Mouse (Mus musculus) embryonic facial prominence, embryonic 10.5 days (tissue): ENCODE measurements at regions not wholly inside any gene's neighbourhood (a gene's known extent, or its start where the extent isn't known, plus 50 kb on each side); places are given as distances from the start of the nearest gene placed in this dataset.
"Not testable (repeated sequence)": the region's sequence is repeated elsewhere in the genome, so short reads cannot be mapped to it uniquely, and the experiment has no call there.

Experiments used
- DNase-seq: peaks from one replicate; pipeline ENCODE4 v3.0.0-alpha.2; 2017; ENCODE audit warnings: low spot score
- H3K27ac ChIP-seq: fragments of 300-500 bp; sonication (generic); replicated peaks from 2 replicates; pipeline ENCODE4 v1.5.1; 2016; ENCODE audit warnings: mild to moderate bottlenecking
- H3K27me3 ChIP-seq: fragments of 300-500 bp; sonication (generic); replicated peaks from 2 replicates; pipeline ENCODE4 v1.6.1; 2016; ENCODE audit warnings: low read depth, mild to moderate bottlenecking; ENCODE audit not compliant: poor library complexity, severe bottlenecking
- H3K36me3 ChIP-seq: fragments of 300-500 bp; sonication (generic); replicated peaks from 2 replicates; pipeline ENCODE4 v1.6.1; 2016; ENCODE audit warnings: mild to moderate bottlenecking, moderate library complexity
- H3K4me1 ChIP-seq: fragments of 300-500 bp; sonication (generic); 2 replicates; pipeline ENCODE4 v1.6.1; 2016
- H3K4me3 ChIP-seq: fragments of 300-500 bp; sonication (generic); 2 replicates; pipeline ENCODE4 v1.5.1; 2016; ENCODE audit warnings: mild to moderate bottlenecking, moderate library complexity
- H3K9me3 ChIP-seq: fragments of 300-500 bp; sonication (generic); 2 replicates; pipeline ENCODE4 v1.6.1; 2016; ENCODE audit warnings: mild to moderate bottlenecking
- WGBS: fragments of 180-500 bp; shearing (Covaris S2); methylation state at CpG from one replicate; pipeline ENCODE4 v1.1.7; 2016; 5-methylcytosine and 5-hydroxymethylcytosine counted together

DNA sequence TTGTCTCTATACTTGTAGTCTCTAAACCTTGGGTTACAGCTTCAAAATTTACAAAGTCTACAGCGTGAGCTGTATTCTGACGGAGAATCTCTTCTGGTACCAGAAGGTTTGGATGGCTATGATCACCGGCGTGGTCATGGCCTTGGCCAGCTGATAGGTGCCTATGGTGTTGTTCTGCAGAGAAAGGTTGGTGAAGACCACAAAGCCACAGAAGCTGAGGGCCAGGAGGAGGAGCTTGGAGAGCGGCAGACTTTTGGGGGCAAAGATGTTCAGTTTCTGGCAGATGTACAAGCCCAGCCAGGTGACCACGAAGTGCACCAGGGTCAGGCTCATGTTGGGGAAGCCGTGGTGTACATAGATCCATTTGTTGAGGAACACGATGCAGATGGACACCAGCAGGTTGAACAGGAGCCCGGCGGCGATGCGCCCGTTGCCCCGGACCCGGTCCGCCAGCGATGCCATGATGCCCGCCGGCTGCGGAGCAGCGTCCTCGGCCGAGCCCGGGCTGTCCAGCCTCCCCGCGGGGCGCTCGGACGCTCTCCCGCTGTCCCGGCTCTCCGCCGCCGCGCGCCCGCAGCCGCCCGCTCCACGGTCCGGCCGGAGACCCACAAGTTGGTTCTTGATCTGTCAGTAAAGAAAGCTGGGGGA, 257.3 kb upstream of the Castor2 start:
- DNase-seq, H3K27ac ChIP-seq, H3K9me3 ChIP-seq, H3K36me3 ChIP-seq: not testable (repeated sequence)
- Histone ChIP-seq H3K4me1 (peaks cover 11% of the 10 kb centered on the region), H3K27me3 (peaks cover 22% of the 10 kb centered on the region), H3K4me3 (peak overlapping the region; percentile 35; the same call in 1 of the 2 replicates)
- WGBS: 56% methylated on average over 22 of the region's 42 CpGs

DNA sequence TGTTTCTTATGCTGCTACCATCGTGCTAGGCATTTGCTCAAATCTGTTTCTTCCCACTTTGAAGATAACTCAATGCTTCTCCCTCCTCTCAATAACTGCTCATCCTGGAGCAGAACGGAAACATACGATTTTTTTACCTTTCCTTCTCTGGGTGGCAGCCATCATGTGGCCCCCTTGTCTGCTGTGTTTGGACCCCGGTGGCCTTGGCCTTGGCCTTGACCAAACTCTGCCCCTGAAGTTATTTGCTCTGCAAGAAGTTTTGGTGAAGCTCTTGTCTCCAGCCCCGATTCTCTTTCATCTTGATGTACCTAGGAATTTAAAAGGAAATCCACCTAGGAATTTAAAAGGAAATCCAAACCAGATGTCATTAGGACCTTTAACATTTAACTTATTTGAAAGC, 261.2 kb upstream of the Castor2 start:
- no peak overlapping the region for H3K4me3 ChIP-seq
- WGBS: 56% methylated on average over 5 of the region's 5 CpGs
- H3K27me3 ChIP-seq: peaks cover 19% of the 10 kb centered on the region
- no peak overlapping the region for H3K27ac ChIP-seq
- H3K36me3 ChIP-seq: no peaks in the 10 kb centered on the region
- DNase-seq: peak; percentile 43
- H3K9me3 ChIP-seq: no peaks in the 10 kb centered on the region
- H3K4me1 ChIP-seq: peaks cover 11% of the 10 kb centered on the region

DNA sequence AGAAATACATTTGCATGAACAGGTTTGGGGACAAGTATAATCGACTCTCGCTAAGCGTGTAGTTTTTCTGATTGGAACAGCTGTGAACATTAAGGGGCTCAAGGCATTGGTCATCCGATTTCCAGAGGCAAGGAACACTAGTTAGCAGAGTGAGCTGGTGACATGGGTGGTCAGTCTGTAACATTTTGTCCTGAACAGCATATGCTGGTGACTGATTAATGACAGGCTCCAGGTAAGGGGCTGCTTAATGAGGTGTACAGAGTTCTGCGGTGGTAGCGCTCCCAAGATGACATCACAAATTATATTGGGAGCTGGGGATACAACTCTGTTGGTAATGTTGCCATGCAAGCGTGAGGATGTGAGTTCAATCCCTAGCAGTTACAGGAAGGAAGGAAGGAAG, 266.3 kb upstream of the Castor2 start:
- H3K4me3 ChIP-seq: no peak overlapping the region
- 0 out of 2 replicates have a peak, but pooled peaks cover 6% of the 10 kb centered on the region for H3K27me3 ChIP-seq
- 89% methylated on average over 7 of the region's 7 CpGs for WGBS
- no peaks in the 10 kb centered on the region for H3K36me3 ChIP-seq
- no peak overlapping the region for H3K27ac ChIP-seq
- DNase-seq: no peak
- peaks cover 6% of the 10 kb centered on the region for H3K4me1 ChIP-seq
- H3K9me3 ChIP-seq: no peaks in the 10 kb centered on the region

DNA sequence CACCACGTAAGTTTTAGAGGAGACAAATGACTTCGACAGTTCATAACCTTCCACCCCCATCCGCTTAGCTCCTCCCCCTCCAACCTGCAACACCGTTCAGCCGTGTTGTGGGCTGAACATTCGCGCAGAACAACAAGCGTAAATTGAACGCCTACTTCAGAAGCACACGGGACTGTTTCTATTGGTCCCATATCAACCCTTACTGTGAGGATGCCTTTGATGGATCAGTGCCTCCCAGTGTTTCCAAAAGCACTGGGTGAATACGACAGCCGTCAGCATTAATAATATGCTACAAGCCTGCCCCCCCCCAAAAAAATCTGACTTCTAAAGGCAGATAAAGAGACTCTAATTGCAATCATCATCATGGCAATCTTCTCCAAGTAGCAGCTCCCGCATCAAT, 271.3 kb upstream of the Castor2 start:
- Histone ChIP-seq H3K36me3 (no peaks in the 10 kb centered on the region), H3K27me3 (no peaks in the 10 kb centered on the region), H3K27ac (no peak overlapping the region), H3K9me3 (no peaks in the 10 kb centered on the region), H3K4me1 (0 out of 2 replicates have a peak, but pooled peaks cover 2% of the 10 kb centered on the region), H3K4me3 (no peak overlapping the region)
- 90% methylated on average over 13 of the region's 13 CpGs for WGBS
- no peak for DNase-seq

DNA sequence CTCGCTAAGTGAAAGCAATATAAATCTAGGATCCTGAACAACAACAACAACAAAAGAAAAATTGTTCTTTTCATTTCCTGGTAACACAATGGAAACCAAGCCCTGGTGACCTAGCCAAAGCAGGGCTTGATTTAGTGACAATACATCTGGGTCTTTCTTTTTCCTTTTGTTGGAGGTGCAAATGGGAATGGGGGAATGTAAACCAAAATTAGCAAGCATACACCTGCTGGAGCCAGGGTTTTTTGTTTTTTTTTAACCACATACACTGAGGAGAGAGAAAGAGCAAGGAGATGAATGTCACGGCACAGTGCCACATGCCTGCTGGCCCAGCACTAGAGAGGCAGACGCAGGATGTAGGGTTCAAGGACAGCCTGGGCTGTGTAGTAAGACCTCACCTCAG, 275.6 kb upstream of the Castor2 start:
- H3K9me3 ChIP-seq: no peaks in the 10 kb centered on the region
- H3K4me1 ChIP-seq: peaks cover 27% of the 10 kb centered on the region
- WGBS: 77% methylated on average over 3 of the region's 3 CpGs

DNA sequence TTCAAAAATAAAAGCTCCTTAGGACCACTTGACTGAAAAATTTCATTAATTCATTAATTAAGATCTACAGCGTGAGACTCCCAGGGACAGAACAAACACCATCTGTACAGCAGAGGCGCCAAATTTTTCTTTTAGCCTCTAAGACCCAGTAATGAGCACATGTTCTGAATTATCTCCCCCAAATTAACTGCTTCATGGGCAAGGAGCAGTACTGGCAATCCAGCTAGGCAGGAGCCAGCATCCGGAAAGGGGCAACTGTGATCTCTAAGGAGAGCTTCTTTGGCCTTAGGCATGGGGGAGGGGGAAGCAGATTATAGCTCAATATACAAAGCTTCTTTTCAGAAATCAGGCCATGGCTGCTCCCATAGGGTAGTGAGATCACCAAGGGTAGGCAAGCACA, 278.2 kb upstream of the Castor2 start:
- H3K4me3 ChIP-seq: no peak overlapping the region
- peaks cover 24% of the 10 kb centered on the region for H3K4me1 ChIP-seq
- H3K9me3 ChIP-seq: no peaks in the 10 kb centered on the region
- DNase-seq: peak; percentile 69
- no peaks in the 10 kb centered on the region for H3K27me3 ChIP-seq
- no peaks in the 10 kb centered on the region for H3K36me3 ChIP-seq
- WGBS: 30% methylated on average over 3 of the region's 3 CpGs
- peak overlapping the region; percentile 55; the same call in 1 of the 2 replicates for H3K27ac ChIP-seq

More for the DNA sequence above, 275.6 kb upstream of the Castor2 start:
- H3K4me3 ChIP-seq: no peak overlapping the region
- DNase-seq: no peak
- H3K36me3 ChIP-seq: no peaks in the 10 kb centered on the region
- no peak overlapping the region for H3K27ac ChIP-seq
- no peaks in the 10 kb centered on the region for H3K27me3 ChIP-seq

DNA sequence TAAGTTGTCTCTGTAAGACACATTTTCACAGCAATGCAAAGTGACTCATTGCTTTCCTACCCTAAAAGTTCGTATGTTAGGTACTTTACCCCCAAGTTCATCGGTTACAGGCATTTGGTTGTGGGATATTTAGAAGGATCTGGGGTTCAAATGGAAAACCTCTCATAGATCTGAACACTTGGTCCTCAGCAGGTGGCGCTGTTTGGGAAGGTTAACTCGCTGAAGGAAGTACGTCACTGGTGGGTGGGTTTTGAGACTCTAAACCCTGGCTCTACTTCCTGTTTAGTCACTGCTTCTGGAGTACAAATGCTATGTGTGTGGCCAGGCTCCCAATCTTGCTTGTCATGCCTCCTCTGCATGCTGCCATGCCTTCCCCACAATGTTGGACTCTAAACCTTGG, 284.0 kb upstream of the Castor2 start:
- H3K27me3 ChIP-seq: no peaks in the 10 kb centered on the region
- DNase-seq: peak; percentile 30
- 80% methylated on average over 5 of the region's 5 CpGs for whole genome bisulfite sequencing

DNA sequence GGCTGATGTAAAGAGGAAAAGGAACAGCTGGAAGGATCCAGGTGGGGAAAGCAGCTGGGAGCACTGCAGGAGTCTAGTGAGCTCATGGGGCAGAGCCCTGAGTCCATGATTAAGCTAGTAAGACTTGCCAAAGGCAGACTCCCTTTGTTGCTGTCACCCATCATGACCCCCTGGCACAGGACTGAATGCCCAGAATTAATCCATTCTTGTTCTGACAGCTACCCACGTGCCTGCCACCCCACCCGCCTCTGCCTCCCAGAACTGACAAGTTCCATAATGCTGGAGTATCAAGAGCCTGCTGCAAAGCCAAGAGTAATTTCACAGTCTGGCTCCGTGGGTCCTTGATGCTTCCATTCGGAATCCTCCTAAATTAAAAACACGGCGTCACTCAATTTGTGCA, 285.1 kb upstream of the Castor2 start:
- no peaks in the 10 kb centered on the region for H3K4me1 ChIP-seq
- no peak overlapping the region for H3K27ac ChIP-seq
- H3K4me3 ChIP-seq: no peak overlapping the region
- no peaks in the 10 kb centered on the region for H3K36me3 ChIP-seq
- H3K9me3 ChIP-seq: no peaks in the 10 kb centered on the region
- DNase-seq: no peak
- 64% methylated on average over 6 of the region's 6 CpGs for WGBS
- H3K27me3 ChIP-seq: no peaks in the 10 kb centered on the region

More for the DNA sequence above, 284.0 kb upstream of the Castor2 start:
- Histone ChIP-seq H3K9me3 (no peaks in the 10 kb centered on the region), H3K4me3 (no peak overlapping the region), H3K36me3 (no peaks in the 10 kb centered on the region), H3K27ac (no peak overlapping the region), H3K4me1 (no peaks in the 10 kb centered on the region)

DNA sequence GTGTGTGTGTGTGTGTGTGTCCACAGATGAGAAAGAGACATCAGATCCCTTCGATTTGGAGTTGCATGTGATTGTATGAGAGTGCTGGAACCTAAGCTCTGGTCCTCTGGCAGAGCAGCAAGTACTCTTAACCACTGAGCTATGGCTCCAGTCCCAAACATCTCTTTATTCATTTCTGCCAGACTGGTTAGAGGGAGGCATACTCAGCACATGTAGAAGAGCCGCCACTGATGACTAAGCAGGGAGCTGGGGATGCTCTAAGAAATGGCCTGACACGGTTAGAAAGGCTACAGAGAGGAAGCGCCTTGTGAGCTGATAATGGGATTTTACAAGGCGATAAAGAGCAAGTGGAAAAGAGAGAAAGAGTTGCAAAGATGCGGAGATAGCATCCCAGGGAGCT, 287.3 kb upstream of the Castor2 start:
- Histone ChIP-seq H3K27ac (no peak overlapping the region), H3K9me3 (no peaks in the 10 kb centered on the region), H3K27me3 (no peaks in the 10 kb centered on the region), H3K4me1 (no peaks in the 10 kb centered on the region), H3K4me3 (no peak overlapping the region), H3K36me3 (no peaks in the 10 kb centered on the region)
- WGBS: 77% methylated on average over 6 of the region's 6 CpGs
- DNase-seq: no peak

DNA sequence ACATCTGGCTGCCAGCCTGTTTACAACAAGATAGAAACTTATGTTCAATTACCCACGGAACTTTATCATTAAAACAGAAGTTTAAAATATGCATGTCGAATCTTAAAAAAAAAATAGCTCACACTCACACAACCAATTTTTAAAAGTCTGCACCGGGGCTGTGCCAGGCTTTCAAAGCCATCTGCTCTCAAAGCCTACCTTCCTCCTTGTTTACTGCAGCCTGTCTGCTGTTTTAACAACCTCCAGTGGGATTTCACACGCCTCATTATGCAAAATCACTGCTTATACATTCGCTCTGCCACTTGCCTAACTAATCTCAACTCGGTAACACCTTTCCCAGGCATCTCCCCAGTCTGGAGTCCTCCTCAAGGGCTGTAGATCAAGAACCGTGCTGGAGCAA, 292.6 kb upstream of the Castor2 start:
- WGBS: 66% methylated on average over 7 of the region's 7 CpGs
- Histone ChIP-seq H3K27me3 (no peaks in the 10 kb centered on the region), H3K4me3 (no peak overlapping the region), H3K27ac (no peak overlapping the region), H3K36me3 (no peaks in the 10 kb centered on the region), H3K4me1 (no peaks in the 10 kb centered on the region), H3K9me3 (no peaks in the 10 kb centered on the region)
- no peak for DNase-seq

DNA sequence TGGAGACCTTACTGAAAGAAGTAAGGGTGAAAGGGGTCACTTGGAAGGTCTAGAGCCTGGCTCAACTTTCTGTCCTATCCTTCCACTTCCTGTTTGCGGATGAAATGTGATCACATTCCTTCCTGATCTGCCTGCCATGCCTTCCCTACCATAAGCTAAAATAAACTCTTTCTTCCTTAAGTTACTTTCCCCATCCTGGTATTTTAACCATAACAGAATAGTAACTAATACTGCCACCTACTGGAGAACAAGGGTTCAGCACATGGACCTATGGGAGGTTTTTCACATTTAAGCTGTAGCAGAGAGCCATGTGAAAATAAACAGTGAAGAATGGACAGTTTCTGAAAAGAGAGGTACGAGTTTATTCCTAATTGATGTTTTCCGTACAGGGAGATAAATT, 297.5 kb upstream of the Castor2 start:
- WGBS: 81% methylated on average over 3 of the region's 3 CpGs
- DNase-seq: no peak

DNA sequence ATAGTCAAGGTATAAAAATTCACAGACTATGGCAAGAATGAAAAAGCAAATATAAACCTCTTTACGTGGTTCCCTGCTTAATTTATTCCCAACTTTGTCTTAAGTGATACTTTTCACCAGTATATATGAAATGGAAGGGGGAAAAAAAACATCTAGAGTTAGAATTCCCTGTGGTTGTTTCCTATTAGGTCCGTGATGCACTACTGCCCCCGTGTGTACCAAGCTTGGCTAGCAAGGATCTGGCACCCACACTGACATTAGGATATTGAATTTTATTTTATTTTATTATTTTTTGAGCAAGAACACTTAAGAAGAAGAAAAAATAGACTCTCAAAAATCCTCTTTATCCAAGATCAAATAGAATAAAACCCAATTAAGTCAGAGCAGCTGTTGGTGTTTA, 303.9 kb upstream of the Castor2 start:
- H3K36me3 ChIP-seq: no peaks in the 10 kb centered on the region
- no peaks in the 10 kb centered on the region for H3K4me1 ChIP-seq
- no peak overlapping the region for H3K27ac ChIP-seq
- peak; percentile 35 for DNase-seq
- H3K9me3 ChIP-seq: no peaks in the 10 kb centered on the region
- no peak overlapping the region for H3K4me3 ChIP-seq
- 0 out of 2 replicates have a peak, but pooled peaks cover 9% of the 10 kb centered on the region for H3K27me3 ChIP-seq
- 36% methylated on average over 3 of the region's 3 CpGs for WGBS

More for the DNA sequence above, 297.5 kb upstream of the Castor2 start:
- Histone ChIP-seq H3K9me3 (no peaks in the 10 kb centered on the region), H3K4me3 (no peak overlapping the region), H3K36me3 (no peaks in the 10 kb centered on the region), H3K4me1 (no peaks in the 10 kb centered on the region), H3K27me3 (no peaks in the 10 kb centered on the region), H3K27ac (no peak overlapping the region)

DNA sequence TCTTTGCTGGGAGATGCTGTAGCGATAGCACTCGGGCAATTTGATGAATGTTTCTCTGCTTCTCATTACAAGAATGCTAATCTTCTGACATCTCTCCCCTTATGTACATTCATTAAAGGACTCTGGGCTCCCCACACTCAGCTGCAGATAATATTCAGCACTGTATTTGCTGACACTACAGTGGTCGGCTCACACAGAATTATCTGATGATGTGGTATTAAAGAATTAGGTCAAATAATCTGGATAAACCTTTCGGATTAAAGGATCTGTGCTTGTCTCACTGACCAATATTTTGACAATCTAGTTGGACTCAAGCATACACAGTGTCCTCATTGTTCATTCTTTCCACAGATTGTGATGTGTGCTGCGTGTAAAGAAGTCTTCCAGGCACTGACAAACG, 308.8 kb upstream of the Castor2 start:
- Histone ChIP-seq H3K4me1 (no peaks in the 10 kb centered on the region), H3K27me3 (peaks cover 11% of the 10 kb centered on the region; the same call in 1 of the 2 replicates), H3K36me3 (no peaks in the 10 kb centered on the region), H3K27ac (no peak overlapping the region), H3K9me3 (no peaks in the 10 kb centered on the region), H3K4me3 (no peak overlapping the region)
- DNase-seq: no peak
- WGBS: 77% methylated on average over 6 of the region's 6 CpGs
